Mouse (Mus musculus) forebrain, embryonic 15.5 days (tissue): ENCODE data around the gene F3. TPM values are rescaled to one million over a fixed set of nuclear protein-coding genes. Genes with fewer than 3 reads are reported as not detected.

Experiments used
- ATAC-seq: fragments of 200-750 bp; cut with Nextera tagmentation; replicated peaks from 2 replicates; pipeline ENCODE4 v1.8.0; 2017; ENCODE audit warnings: mild to moderate bottlenecking, moderate TSS enrichment, moderate library complexity
- H3K27ac ChIP-seq: fragments of 300-500 bp; sonication (generic); replicated peaks from 2 replicates; pipeline ENCODE4 v1.5.1; 2015; ENCODE audit warnings: mild to moderate bottlenecking, inconsistent platforms
- H3K27me3 ChIP-seq: fragments of 300-500 bp; sonication (generic); 2 replicates; pipeline ENCODE4 v1.6.1; 2015; ENCODE audit warnings: inconsistent platforms
- H3K36me3 ChIP-seq: fragments of 300-500 bp; sonication (generic); 2 replicates; pipeline ENCODE4 v1.6.1; 2015; ENCODE audit warnings: mild to moderate bottlenecking, inconsistent platforms
- H3K4me1 ChIP-seq: fragments of 300-500 bp; sonication (generic); 2 replicates; pipeline ENCODE4 v1.6.1; 2015; ENCODE audit warnings: inconsistent platforms
- H3K4me2 ChIP-seq: fragments of 300-500 bp; sonication (generic); replicated peaks from 2 replicates; pipeline ENCODE4 v1.6.1; 2015; ENCODE audit warnings: mild to moderate bottlenecking, inconsistent platforms
- H3K4me3 ChIP-seq: fragments of 300-500 bp; sonication (generic); 2 replicates; pipeline ENCODE4 v1.5.1; 2015; ENCODE audit warnings: mild to moderate bottlenecking, inconsistent platforms
- H3K9ac ChIP-seq: fragments of 300-500 bp; sonication (generic); replicated peaks from 2 replicates; pipeline ENCODE4 v1.6.1; 2015; ENCODE audit warnings: mild to moderate bottlenecking, inconsistent platforms
- H3K9me3 ChIP-seq: fragments of 300-500 bp; sonication (generic); 2 replicates; pipeline ENCODE4 v1.6.1; 2016; ENCODE audit warnings: inconsistent platforms
- WGBS: fragments of 180-500 bp; shearing (Covaris S2); methylation state at CpG from one replicate; pipeline ENCODE4 v1.1.7; 2015; ENCODE audit warnings: mixed read lengths; 5-methylcytosine and 5-hydroxymethylcytosine counted together
- polyA plus RNA-seq: library from polyadenylated mRNA; unstranded; fragments of >200 nt; fragmentation: Nextera tagmentation; extraction: Ambion mirVana; gene quantifications from 2 replicates; pipeline ENCODE4 v1.2.1, GENCODE M21; 2015

Gene F3
- 8.3 and 8.9 TPM in 2 replicates for polyA plus RNA-seq

DNA sequence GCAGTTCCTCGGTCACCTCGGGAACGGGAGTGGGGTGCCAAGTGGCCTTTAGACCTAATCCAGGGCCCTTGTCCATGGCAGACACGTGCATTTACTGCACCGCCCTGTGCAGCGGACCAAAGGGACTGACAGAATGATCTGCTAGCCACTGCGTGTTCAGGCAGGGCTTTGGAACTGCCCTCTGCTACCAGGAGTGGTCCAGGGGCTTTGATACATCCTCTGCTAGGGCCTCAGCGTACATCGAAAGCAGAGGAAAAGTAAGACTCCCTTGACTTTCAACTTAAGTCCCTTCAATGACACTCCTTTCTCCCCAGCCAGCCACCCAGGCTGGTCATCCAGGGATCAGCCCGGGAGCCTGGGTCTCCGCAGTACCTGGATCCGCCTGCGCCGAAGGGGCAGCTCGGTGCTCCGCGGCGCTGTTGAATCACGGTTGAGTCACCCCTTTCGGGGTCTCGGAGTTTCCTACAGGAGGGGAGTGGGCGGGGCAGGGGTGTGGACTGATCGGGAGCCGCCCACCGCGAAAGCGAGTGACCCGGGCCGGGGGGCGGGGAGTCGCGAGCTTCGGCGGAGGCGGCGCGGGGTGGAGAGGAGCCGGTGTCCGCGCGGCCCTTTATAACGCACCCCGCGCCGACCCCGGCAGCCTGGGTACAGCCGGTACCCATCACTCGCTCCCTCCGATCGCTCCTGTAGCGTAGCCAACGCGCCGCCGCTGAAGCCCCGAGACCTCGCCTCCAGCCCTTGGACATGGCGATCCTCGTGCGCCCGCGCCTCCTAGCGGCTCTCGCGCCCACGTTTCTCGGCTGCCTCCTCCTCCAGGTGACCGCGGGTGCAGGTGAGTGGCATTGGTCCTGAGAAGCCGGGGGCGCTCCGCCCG, at the start of gene F3:
F3 (plus strand) TSS at position 567 of the 874 bp plus-strand sequence.
- H3K36me3 ChIP-seq, result no peaks in the 10 kb centered on the region
- peaks cover 34% of the 10 kb centered on the region for H3K4me1 ChIP-seq
- H3K9me3 ChIP-seq, result no peaks in the 10 kb centered on the region
- H3K27ac ChIP-seq, result peak within 1 kb of the TSS; percentile 52; the same call in 1 of the 2 replicates
- peak within 1 kb of the TSS; percentile 70 for H3K9ac ChIP-seq
- WGBS, result under 1% methylated on average over 69 of the region's 73 CpGs
- H3K27me3 ChIP-seq, result no peaks in the 10 kb centered on the region
- peak within 1 kb of the TSS; percentile 88 for H3K4me2 ChIP-seq
- peak within 1 kb of the TSS; percentile 84 for H3K4me3 ChIP-seq
- ATAC-seq, result peak; percentile 82

DNA sequence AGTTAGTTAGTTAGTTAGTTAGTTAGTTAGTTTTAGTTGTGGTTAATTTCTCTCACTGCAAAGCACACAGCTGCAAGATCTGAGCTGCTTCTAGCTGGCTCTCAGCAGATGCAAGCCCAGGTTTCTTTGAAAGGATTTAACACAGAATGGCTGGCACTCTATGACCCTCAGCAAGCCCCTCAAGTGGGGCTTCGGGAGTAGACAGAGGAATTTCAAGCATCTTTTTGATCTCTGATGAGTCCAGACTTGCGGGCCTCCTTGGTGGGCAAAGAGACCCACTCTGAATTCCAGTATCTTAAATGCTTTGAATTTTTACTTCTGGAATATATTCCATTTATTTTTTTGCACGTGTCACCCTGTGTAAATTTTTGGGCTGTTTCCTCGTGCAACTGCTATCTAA, 44.4 kb upstream of the F3 start:
- WGBS, result 42% methylated on average over 4 of the region's 4 CpGs

DNA sequence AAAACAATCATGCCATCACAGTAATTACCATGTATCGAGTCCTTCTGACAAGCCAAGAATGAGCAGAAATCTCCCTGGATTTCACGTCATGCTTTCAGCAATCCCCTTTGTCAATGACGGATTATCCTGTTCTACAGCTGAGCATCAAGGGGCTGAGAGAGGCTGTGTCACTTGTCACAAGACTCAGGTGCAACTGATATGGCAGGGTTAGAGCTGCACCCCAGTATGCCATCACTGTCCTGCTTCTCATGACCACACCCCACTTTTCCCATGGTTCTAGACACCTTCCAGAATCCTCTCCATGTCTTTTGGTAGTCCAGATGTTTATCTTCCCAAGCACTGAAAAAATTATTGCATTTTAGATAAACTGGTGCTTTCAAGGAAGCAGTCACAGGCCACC, 43.9 kb upstream of the F3 start:
- Histone ChIP-seq H3K4me3 (no peak overlapping the region), H3K9ac (no peak overlapping the region), H3K36me3 (no peaks in the 10 kb centered on the region), H3K4me1 (no peaks in the 10 kb centered on the region), H3K9me3 (no peaks in the 10 kb centered on the region), H3K4me2 (no peak overlapping the region), H3K27me3 (no peaks in the 10 kb centered on the region), H3K27ac (no peak overlapping the region)
- no peak; the same call in 1 of the 2 replicates for ATAC-seq
- 22% methylated on average over 3 of the region's 3 CpGs for WGBS

More for the DNA sequence above, 44.4 kb upstream of the F3 start:
- no peak for ATAC-seq
- Histone ChIP-seq H3K4me2 (no peak overlapping the region), H3K27me3 (no peaks in the 10 kb centered on the region), H3K36me3 (no peaks in the 10 kb centered on the region), H3K27ac (no peak overlapping the region), H3K4me3 (no peak overlapping the region), H3K9ac (no peak overlapping the region), H3K9me3 (no peaks in the 10 kb centered on the region), H3K4me1 (no peaks in the 10 kb centered on the region)

DNA sequence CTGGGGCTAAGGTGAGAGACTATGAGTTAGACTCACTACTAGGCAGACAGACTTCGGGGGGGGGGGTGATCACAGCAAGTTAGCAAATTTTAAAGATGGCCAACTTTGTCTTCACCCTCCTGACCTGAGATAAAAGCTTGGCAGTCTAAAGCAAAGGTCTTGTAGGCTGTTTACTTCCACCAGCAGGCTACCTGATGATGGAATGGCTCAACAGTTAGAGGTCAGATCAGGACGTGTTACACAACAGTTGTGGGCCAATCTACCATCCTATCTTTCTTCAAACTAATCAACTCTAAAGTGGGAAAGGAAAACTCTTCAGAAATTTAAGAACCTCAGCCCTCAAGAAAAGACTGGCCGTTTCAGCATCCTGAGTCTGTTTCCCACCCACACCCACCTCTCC, 43.1 kb upstream of the F3 start:
- no peaks in the 10 kb centered on the region for H3K9me3 ChIP-seq
- H3K36me3 ChIP-seq, result no peaks in the 10 kb centered on the region
- no peak overlapping the region for H3K9ac ChIP-seq
- no peaks in the 10 kb centered on the region for H3K27me3 ChIP-seq
- no peak overlapping the region for H3K4me3 ChIP-seq
- no peaks in the 10 kb centered on the region for H3K4me1 ChIP-seq
- WGBS, result 95% methylated on average over 3 of the region's 3 CpGs
- ATAC-seq, result no peak
- H3K27ac ChIP-seq, result no peak overlapping the region
- no peak overlapping the region for H3K4me2 ChIP-seq

DNA sequence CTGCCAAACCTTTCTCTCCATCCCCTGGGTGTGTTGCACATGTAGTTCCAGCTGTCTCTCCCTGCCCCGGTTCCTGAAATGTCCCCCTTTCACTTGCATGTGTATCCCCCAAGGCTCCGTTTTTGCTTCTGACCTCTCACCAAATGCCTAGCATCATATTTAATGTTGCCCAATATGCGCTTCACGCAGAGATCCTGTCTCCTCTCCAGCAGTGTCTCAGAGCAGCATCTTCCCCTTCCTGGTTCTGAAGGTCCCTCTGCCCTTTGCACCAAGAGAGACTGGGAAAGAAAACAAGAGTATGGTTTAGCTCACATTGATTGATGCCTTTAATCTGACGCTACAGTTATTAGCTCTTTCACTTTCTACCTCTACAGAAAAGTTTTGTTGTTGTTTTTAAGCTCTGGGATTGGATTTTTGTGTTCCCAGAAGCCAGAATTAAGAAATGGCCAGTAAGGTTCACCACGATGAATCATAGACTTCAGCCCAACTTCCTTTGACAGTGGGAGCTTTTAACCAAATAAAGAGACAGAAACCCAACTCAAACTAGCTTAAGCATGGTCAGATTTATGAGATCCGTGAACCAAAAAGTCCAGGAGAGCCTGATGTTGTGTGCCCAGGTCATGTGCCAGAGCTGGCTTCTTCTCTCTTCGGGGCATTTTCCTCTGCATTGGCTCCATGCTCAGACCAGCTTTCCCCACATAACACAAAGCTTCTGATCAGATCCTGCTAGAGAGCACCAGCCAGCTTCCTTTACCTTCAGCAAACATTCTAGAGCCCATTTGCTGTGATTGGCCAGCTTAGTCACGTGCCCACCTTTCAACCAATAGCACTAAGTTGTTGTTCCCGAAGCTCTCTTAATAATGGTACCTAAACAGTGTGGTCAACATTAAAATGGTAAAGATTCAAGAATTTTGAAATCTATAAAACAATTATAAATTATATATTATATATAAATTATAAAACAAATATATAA, 40.6 kb upstream of the F3 start:
- Histone ChIP-seq H3K4me1 (peaks cover 12% of the 10 kb centered on the region; the same call in 1 of the 2 replicates), H3K4me3 (no peak overlapping the region), H3K9me3 (no peaks in the 10 kb centered on the region), H3K9ac (no peak overlapping the region), H3K27ac (no peak overlapping the region), H3K36me3 (no peaks in the 10 kb centered on the region), H3K4me2 (no peak overlapping the region), H3K27me3 (no peaks in the 10 kb centered on the region)
- WGBS, result 92% methylated on average over 10 of the region's 10 CpGs
- no peak for ATAC-seq

DNA sequence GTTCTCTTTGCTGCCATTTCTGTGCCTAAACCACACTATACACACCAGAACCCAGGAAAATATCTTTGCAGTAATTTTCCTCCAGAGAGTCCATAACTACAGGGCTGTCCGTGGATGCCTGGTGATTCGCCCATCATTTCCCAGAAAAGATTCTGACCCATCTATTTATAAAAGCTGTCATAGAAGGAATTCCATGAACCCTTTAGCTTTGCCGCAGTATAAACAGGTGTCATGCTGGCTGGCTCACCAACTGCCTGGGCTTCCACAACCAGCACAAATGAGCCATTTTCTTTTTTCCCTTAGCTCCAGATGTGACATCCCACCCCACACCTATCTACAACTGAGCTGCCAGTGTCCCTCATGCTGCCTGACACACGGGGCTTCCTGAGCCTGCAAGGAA, 38.8 kb upstream of the F3 start:
- peaks cover 12% of the 10 kb centered on the region; the same call in 1 of the 2 replicates for H3K4me1 ChIP-seq
- no peaks in the 10 kb centered on the region for H3K9me3 ChIP-seq
- no peak for ATAC-seq
- WGBS, result 85% methylated on average over 4 of the region's 4 CpGs
- H3K4me3 ChIP-seq, result no peak overlapping the region
- H3K4me2 ChIP-seq, result no peak overlapping the region
- H3K36me3 ChIP-seq, result no peaks in the 10 kb centered on the region
- H3K9ac ChIP-seq, result no peak overlapping the region
- H3K27me3 ChIP-seq, result no peaks in the 10 kb centered on the region
- H3K27ac ChIP-seq, result no peak overlapping the region

DNA sequence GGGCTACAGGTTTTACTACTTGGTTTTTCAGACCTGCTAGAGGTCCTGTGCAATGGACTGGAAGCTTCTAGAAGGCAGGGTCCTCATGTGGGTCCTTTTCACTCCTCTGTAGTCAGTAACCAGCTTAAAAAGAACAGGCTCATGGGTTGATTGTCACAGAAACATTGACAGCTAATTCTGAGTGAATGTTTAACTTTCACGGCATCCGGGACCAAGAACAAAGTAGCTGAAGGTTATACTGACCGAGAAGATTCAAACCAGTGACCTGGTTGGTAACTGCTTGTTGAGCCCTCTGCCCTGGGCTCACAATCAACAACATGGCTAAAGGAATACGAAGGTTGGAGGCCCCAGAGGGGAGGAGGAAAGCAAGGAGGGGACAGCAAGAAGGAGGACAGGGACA, 38.4 kb upstream of the F3 start:
- Histone ChIP-seq H3K4me2 (no peak overlapping the region), H3K4me1 (peaks cover 12% of the 10 kb centered on the region; the same call in 1 of the 2 replicates), H3K27me3 (no peaks in the 10 kb centered on the region), H3K36me3 (no peaks in the 10 kb centered on the region), H3K27ac (no peak overlapping the region), H3K4me3 (no peak overlapping the region), H3K9me3 (no peaks in the 10 kb centered on the region), H3K9ac (no peak overlapping the region)
- WGBS, result 83% methylated on average over 4 of the region's 4 CpGs
- no peak for ATAC-seq

DNA sequence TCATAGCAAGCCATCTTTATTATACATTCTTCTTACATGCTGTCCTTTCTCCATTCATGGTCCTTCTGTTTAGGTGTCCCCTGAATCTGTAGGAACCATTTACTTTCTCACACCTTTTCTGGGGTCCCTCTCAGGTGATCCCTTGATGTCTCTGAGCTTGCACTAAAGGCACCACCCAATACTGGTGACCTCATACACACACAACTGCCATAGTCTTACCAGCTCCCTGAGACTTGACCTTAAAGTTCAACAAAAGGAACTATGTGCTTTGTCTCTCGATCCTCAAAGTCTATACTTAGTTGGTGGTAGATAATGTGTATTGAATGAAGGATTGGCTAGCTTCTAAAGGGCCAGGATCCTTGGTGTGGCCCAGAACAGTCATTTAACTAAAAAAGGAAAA, 37.4 kb upstream of the F3 start:
- Histone ChIP-seq H3K4me1 (peaks cover 12% of the 10 kb centered on the region; the same call in 1 of the 2 replicates), H3K4me2 (no peak overlapping the region), H3K27me3 (no peaks in the 10 kb centered on the region), H3K9ac (no peak overlapping the region), H3K36me3 (no peaks in the 10 kb centered on the region), H3K27ac (no peak overlapping the region), H3K4me3 (no peak overlapping the region), H3K9me3 (no peaks in the 10 kb centered on the region)
- ATAC-seq, result peak; percentile 47; the same call in 1 of the 2 replicates
- 23% methylated on average over 1 of the region's 1 CpGs for WGBS

DNA sequence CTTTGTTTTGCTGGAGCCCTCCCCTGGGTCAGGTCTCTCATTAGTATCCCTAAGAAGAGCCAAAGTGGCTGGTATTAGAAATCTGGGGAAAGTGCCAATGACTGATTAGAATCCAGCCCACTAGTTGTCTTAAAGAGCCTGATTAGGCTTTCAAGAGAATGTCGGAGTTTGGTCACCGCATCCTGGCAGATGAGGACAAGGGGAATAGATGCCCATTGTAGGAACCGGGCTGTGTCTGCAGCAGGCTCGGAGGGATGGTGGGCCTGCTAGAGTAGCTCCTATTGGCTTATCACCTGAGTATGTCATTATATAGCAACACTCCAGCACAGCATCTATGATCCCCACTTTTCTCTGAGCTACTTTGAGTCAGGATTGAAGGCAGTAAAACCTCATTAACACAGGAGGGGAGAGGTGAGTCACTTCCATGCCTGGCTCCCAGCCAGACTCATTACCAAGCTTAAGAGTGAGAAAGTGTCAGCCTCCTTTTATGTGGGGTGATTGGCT, 36.9 kb upstream of the F3 start:
- H3K9me3 ChIP-seq, result no peaks in the 10 kb centered on the region
- no peak overlapping the region for H3K4me3 ChIP-seq
- peaks cover 12% of the 10 kb centered on the region; the same call in 1 of the 2 replicates for H3K4me1 ChIP-seq
- 18% methylated on average over 4 of the region's 4 CpGs for WGBS
- no peaks in the 10 kb centered on the region for H3K27me3 ChIP-seq
- peak; percentile 89 for ATAC-seq
- no peak overlapping the region for H3K4me2 ChIP-seq
- no peak overlapping the region for H3K9ac ChIP-seq
- no peaks in the 10 kb centered on the region for H3K36me3 ChIP-seq
- peak overlapping the region; percentile 41; the same call in 1 of the 2 replicates for H3K27ac ChIP-seq

DNA sequence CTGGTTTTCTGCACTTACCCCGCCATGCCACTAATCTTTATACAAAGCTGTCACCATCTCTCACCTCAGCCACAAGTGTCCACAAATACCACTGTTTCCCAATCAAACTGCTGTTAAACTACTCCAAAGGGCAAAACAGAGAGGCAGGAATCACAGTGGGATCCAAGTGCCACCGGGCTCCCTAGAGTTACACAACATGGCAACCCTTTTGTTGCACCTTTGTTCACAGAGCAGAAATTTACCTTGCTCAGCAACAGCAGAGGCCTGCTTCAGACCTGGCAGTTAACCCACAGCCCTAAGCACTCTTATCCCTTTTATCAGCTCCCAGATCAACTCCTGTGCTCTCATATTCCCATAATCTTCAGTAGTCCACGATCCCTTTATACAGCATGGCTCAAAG, 35.6 kb upstream of the F3 start:
- 79% methylated on average over 3 of the region's 3 CpGs for WGBS
- Histone ChIP-seq H3K4me3 (no peak overlapping the region), H3K4me2 (no peak overlapping the region), H3K36me3 (no peaks in the 10 kb centered on the region), H3K9ac (no peak overlapping the region), H3K27ac (no peak overlapping the region), H3K9me3 (no peaks in the 10 kb centered on the region), H3K27me3 (no peaks in the 10 kb centered on the region), H3K4me1 (peaks cover 12% of the 10 kb centered on the region; the same call in 1 of the 2 replicates)
- ATAC-seq, result no peak

DNA sequence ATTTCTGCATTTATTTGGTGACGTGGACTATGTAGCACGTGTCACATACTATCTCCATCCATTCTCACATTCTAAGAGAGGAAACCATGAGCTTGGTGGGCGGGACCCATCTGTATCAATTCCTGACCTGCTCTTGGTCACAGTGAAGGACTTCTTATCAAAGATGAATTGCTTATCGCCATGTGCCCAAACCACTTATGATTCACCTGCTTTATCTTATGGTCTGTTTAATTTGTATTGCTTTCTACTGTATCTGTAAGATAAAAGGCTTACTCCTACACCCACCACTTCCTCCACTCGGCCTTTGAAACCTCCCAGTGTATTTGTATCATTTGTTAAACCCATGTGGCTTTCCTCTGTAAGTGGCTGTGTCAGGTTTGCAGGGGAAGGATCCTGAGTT, 34.3 kb upstream of the F3 start:
- 91% methylated on average over 5 of the region's 5 CpGs for WGBS
- no peak overlapping the region for H3K4me3 ChIP-seq
- H3K9me3 ChIP-seq, result no peaks in the 10 kb centered on the region
- H3K36me3 ChIP-seq, result no peaks in the 10 kb centered on the region
- H3K27me3 ChIP-seq, result no peaks in the 10 kb centered on the region
- H3K27ac ChIP-seq, result no peak overlapping the region
- no peak for ATAC-seq
- H3K4me2 ChIP-seq, result no peak overlapping the region
- peaks cover 12% of the 10 kb centered on the region; the same call in 1 of the 2 replicates for H3K4me1 ChIP-seq
- no peak overlapping the region for H3K9ac ChIP-seq
